Mouse (Mus musculus): ENCODE measurements around the gene Snx12.

- TF ChIP-seq GATA1 (IDR thresholded peaks at IDR 0.05; ENCODE audit: borderline replicate concordance, low read length) (no peak), FLI1 (IDR thresholded peaks at IDR 0.05; ENCODE audit: low read length) (no peak)
Measured at GRCm38 (mm10) chrX:101268025-101268754, 45.8 kb upstream of the Snx12 start, which contains the start of gene Il2rg.
